Mouse (Mus musculus): ENCODE measurements around the gene Kcnab3.

Kcnab3 gene

GRCm38 (mm10) chr11:69369990-69370816 is 44.1 kb downstream of the Kcnab3 start:
- DNase-seq (ENCODE audit: low spot score in 2 of 2): no peak

GRCm38 (mm10) chr11:69370817-69371215 is 44.8 kb downstream of the Kcnab3 start:
- DNase-seq (ENCODE audit: low spot score in 2 of 2): no peak

GRCm38 (mm10) chr11:69371601-69372000 is 45.5 kb downstream of the Kcnab3 start:
- DNase-seq (ENCODE audit: low spot score in 2 of 2): no peak

GRCm38 (mm10) chr11:69372056-69372779 is 46.2 kb downstream of the Kcnab3 start:
- no peak for DNase-seq (ENCODE audit: low spot score in 2 of 2)

GRCm38 (mm10) chr11:69372780-69373170 is 46.7 kb downstream of the Kcnab3 start:
- no peak for DNase-seq (ENCODE audit: low spot score in 2 of 2)

- DNase-seq (ENCODE audit: low spot score in 2 of 2): no peak
Observed at GRCm38 (mm10) chr11:69373223-69373965, 47.3 kb downstream of the Kcnab3 start.

GRCm38 (mm10) chr11:69375646-69376045 is 49.6 kb downstream of the Kcnab3 start:
- DNase-seq (ENCODE audit: low spot score in 2 of 2): no peak

- DNase-seq (ENCODE audit: low spot score in 2 of 2): no peak
Observed at GRCm38 (mm10) chr11:69377766-69378165, 51.7 kb downstream of the Kcnab3 start.

- DNase-seq (ENCODE audit: low spot score in 2 of 2): no peak
Observed at GRCm38 (mm10) chr11:69379600-69379999, 53.5 kb downstream of the Kcnab3 start.

GRCm38 (mm10) chr11:69381356-69381755 is 55.3 kb downstream of the Kcnab3 start:
- no peak for DNase-seq (ENCODE audit: low spot score in 2 of 2)
